ENCODE assay signal across 22 mouse cellular contexts in genomic region chr2:161640805-161641204, GRCm38 (mm10).
DNase-seq lines count a peak whose midpoint lies in the region; ATAC-seq and TF ChIP-seq lines count a peak whose summit lies in the region.
"Had no signal": no experiment of that assay in that cellular context is flagged by ENCODE, and none has a peak within 500 bp of the region (broad histone marks: within the 10 kb centered on the region; RNA-seq: fewer than 3 reads in every experiment).

No protein-coding gene starts in this region.

- POLR2A ChIA-PET in Patski (lab: Charles Lee) = no interaction called here

- no peaks in the 10 kb centered on the region for H3K4me1 ChIP-seq in cerebellum, adult 2 months (ENCODE audit: control insufficient read depth, insufficient read depth, low read length)
- H3K4me1 ChIP-seq in kidney, adult 2 months (ENCODE audit: control insufficient read depth, insufficient read depth, low read length) = no peaks in the 10 kb centered on the region
- no peaks in the 10 kb centered on the region for H3K4me1 ChIP-seq in kidney, embryonic 16.5 days (ENCODE audit: insufficient read depth, low read length)
- H3K4me1 ChIP-seq: embryonic facial prominence, embryonic 15.5 days; kidney, embryonic 15.5 days had no signal

- H3K27ac ChIP-seq in cerebellum, adult 2 months (ENCODE audit: insufficient read depth, low read length) = no peak overlapping the region
- no peak overlapping the region for H3K27ac ChIP-seq in kidney, adult 2 months (ENCODE audit: insufficient read depth, low read depth, low read length)
- H3K27ac ChIP-seq in kidney, embryonic 16.5 days (ENCODE audit: low read length) = no peak overlapping the region
- H3K27ac ChIP-seq: embryonic facial prominence, embryonic 15.5 days; kidney, embryonic 15.5 days had no signal

- no peaks in the 10 kb centered on the region for H3K36me3 ChIP-seq in kidney, adult 2 months (ENCODE audit: control insufficient read depth, insufficient read depth, low read length)
- no peaks in the 10 kb centered on the region for H3K36me3 ChIP-seq in kidney, embryonic 16.5 days (ENCODE audit: insufficient read depth, low read length)
- H3K36me3 ChIP-seq: embryonic facial prominence, embryonic 15.5 days; kidney, embryonic 15.5 days had no signal

- CTCF ChIA-PET in Patski (lab: Charles Lee) = no interaction called here

- ATAC-seq in kidney, embryonic 16.5 days (ENCODE audit: low FRiP score, low TSS enrichment) = no peak
- ATAC-seq in Patski = no peak
- ATAC-seq: activated CD4-positive, CD25-positive, alpha-beta regulatory T cell, adult 4 months; CD4-positive, CD25-positive, alpha-beta regulatory T cell, adult 4 months; inflammation-experienced regulatory T-cells, adult 6 months had no signal

- TF ChIP-seq POLR2A in cerebellum, adult 2 months (IDR thresholded peaks at IDR 0.05; ENCODE audit: borderline replicate concordance, insufficient read depth, low read length) = no peak
- TF ChIP-seq POLR2A in kidney, adult 2 months (IDR thresholded peaks at IDR 0.05; ENCODE audit: low read depth, low read length) = no peak

- peak; percentile 62 for TF ChIP-seq CTCF in cerebellum, adult 2 months (IDR thresholded peaks at IDR 0.05; ENCODE audit: borderline replicate concordance, insufficient read depth, low read depth, low read length)
- 0 out of 2 replicates have a peak, but pooled peaks have one; percentile 22 for TF ChIP-seq CTCF in kidney, adult 2 months (conservative IDR thresholded peaks at IDR 0.05; ENCODE audit: insufficient read depth, insufficient read length, low read depth, low read length)
- peak; percentile 24 for TF ChIP-seq CTCF in Patski (IDR thresholded peaks at IDR 0.05)

- in situ Hi-C loops in Patski (cut with MboI; ENCODE audit: low pct_unique_long_range_greater_than_20kb) = no loop called here

- 67% methylated on average over 2 of the region's 2 CpGs for WGBS in cerebellum, adult 2 months
- WGBS in kidney, adult 2 months = 92% methylated on average over 2 of the region's 2 CpGs
- 93% methylated on average over 2 of the region's 2 CpGs for WGBS in kidney, embryonic 16.5 days

- H3K4me2 ChIP-seq in kidney, embryonic 16.5 days (replicated peaks; ENCODE audit: low read depth, low read length) = no peak overlapping the region
- H3K4me2 ChIP-seq: embryonic facial prominence, embryonic 15.5 days; kidney, embryonic 15.5 days had no signal

- H3K4me3 ChIP-seq in cerebellum, adult 2 months (replicated peaks; ENCODE audit: insufficient read depth, low read depth, low read length) = no peak overlapping the region
- no peak overlapping the region for H3K4me3 ChIP-seq in kidney, adult 2 months (ENCODE audit: insufficient read depth, low read depth, low read length)
- no peak overlapping the region for H3K4me3 ChIP-seq in kidney, embryonic 16.5 days (ENCODE audit: low read length)
- H3K4me3 ChIP-seq: embryonic facial prominence, embryonic 15.5 days; kidney, embryonic 15.5 days had no signal

- H3K9me3 ChIP-seq in kidney, embryonic 16.5 days (ENCODE audit: low read length) = no peaks in the 10 kb centered on the region
- H3K9me3 ChIP-seq: embryonic facial prominence, embryonic 15.5 days; kidney, embryonic 15.5 days had no signal

- no peaks in the 10 kb centered on the region for H3K27me3 ChIP-seq in cerebellum, adult 2 months (ENCODE audit: control insufficient read depth, insufficient read depth, low read length)
- H3K27me3 ChIP-seq in kidney, adult 2 months (replicated peaks; ENCODE audit: control insufficient read depth, insufficient read depth, low read length) = no peaks in the 10 kb centered on the region
- no peaks in the 10 kb centered on the region for H3K27me3 ChIP-seq in kidney, embryonic 16.5 days (ENCODE audit: insufficient read depth, low read length)
- peaks cover 4% of the 10 kb centered on the region for H3K27me3 ChIP-seq in Patski
- H3K27me3 ChIP-seq: embryonic facial prominence, embryonic 15.5 days; kidney, embryonic 15.5 days had no signal

- H3K9ac ChIP-seq in kidney, embryonic 16.5 days (replicated peaks; ENCODE audit: low read length) = no peak overlapping the region
- H3K9ac ChIP-seq: embryonic facial prominence, embryonic 15.5 days; kidney, embryonic 15.5 days had no signal

- DNase-seq in cerebellum, adult 2 months = peak; percentile 23 to 25
- no peak for DNase-seq in cerebellum, adult 11-12 months
- no peak for DNase-seq in kidney, adult 2 months
- DNase-seq in Patski (ENCODE audit: low read depth, low spot score) = no peak
- DNase-seq in cerebellum, postnatal 25 days = peak; percentile 30 to 56
- DNase-seq in right cerebral cortex, postnatal 14 days = no peak
- no peak for DNase-seq in adrenal gland, postnatal 4 days (ENCODE audit: low spot score in 2 of 2)
- DNase-seq: adrenal gland, postnatal 10 days; embryo, embryonic 11 days; heart, postnatal 10 days; layer of hippocampus, postnatal 36 days; left cerebral cortex, postnatal 4 days; liver; lung, postnatal 14 days; right cerebral cortex, adult 18-20 months; thymus, postnatal 4 days had no signal

Comparison
In these comparisons a context has a peak if more than half of its experiments do, and no peak if none do; other contexts are left out.
1. DNase-seq: peak in cerebellum, adult 2 months (2 of 2) and cerebellum, postnatal 25 days (2 of 2); none in cerebellum, adult 11-12 months (single experiment), kidney, adult 2 months (single experiment), Patski (single experiment), right cerebral cortex, postnatal 14 days (single experiment) and adrenal gland, postnatal 4 days (0 of 2).
2. Peak in every context shown above with its lines, with median percentiles within 50 percentile points of each other: CTCF ChIP-seq.